8 mouse cellular contexts compared by ENCODE assay signal in genomic region chr10:67311277-67311959, GRCm38 (mm10). TPM values are rescaled to one million over a fixed set of nuclear protein-coding genes. Genes with fewer than 3 reads are reported as not detected.
DNase-seq lines count a peak whose midpoint lies in the region; ATAC-seq and TF ChIP-seq lines count a peak whose summit lies in the region.

No protein-coding gene starts in this region.

- H3K36me3 ChIP-seq in G1E (replicated peaks): peaks cover 96% of the 10 kb centered on the region
- no peaks in the 10 kb centered on the region for H3K36me3 ChIP-seq in limb, embryonic 12.5 days
- H3K36me3 ChIP-seq in midbrain, embryonic 15.5 days (replicated peaks): no peaks in the 10 kb centered on the region

- H3K4me3 ChIP-seq in G1E (ENCODE audit: low read depth, low read length): no peak overlapping the region
- H3K4me3 ChIP-seq in limb, embryonic 12.5 days (replicated peaks): no peak overlapping the region
- H3K4me3 ChIP-seq in midbrain, embryonic 15.5 days: no peak overlapping the region

- no peak for TF ChIP-seq CTCF in G1E (IDR thresholded peaks at IDR 0.05; ENCODE audit: low read depth, low read length)

- peak; percentile 58; the same call in 1 of the 2 replicates for ATAC-seq in G1E (ENCODE audit: extremely low read depth, insufficient number of reproducible peaks, low FRiP score, poor library complexity, severe bottlenecking)
- ATAC-seq in limb, embryonic 12.5 days (ENCODE audit: insufficient number of reproducible peaks, insufficient read depth, low FRiP score, low TSS enrichment, low read depth): 0 out of 2 replicates have a peak, but pooled peaks have one; percentile 53
- ATAC-seq in midbrain, embryonic 15.5 days (replicated peaks): 0 out of 2 replicates have a peak, but pooled peaks have one; percentile 59

- no peak overlapping the region for H3K27ac ChIP-seq in limb, embryonic 12.5 days
- H3K27ac ChIP-seq in midbrain, embryonic 15.5 days: no peak overlapping the region

- no peaks in the 10 kb centered on the region for H3K9me3 ChIP-seq in G1E (replicated peaks)
- peaks cover 3% of the 10 kb centered on the region; the same call in 1 of the 2 replicates for H3K9me3 ChIP-seq in limb, embryonic 12.5 days
- no peaks in the 10 kb centered on the region for H3K9me3 ChIP-seq in midbrain, embryonic 15.5 days

- no peak overlapping the region for H3K4me2 ChIP-seq in limb, embryonic 12.5 days
- no peak overlapping the region for H3K4me2 ChIP-seq in midbrain, embryonic 15.5 days

- peak; percentile 86 for DNase-seq in 3T3-L1 (ENCODE audit: low read depth, low spot score)
- DNase-seq in G1E (ENCODE audit: low spot score): no peak
- peak; percentile 53 to 75 for DNase-seq in cerebellum, postnatal 25 days
- peak; percentile 67 for DNase-seq in gastrocnemius, adult 18-20 months (ENCODE audit: low spot score)
- DNase-seq in kidney, adult 18-20 months: peak; percentile 75
- DNase-seq in thymus, postnatal 25 days: peak; percentile 42

- peaks cover 67% of the 10 kb centered on the region for H3K4me1 ChIP-seq in G1E (ENCODE audit: insufficient read depth, low read depth, low read length)
- H3K4me1 ChIP-seq in limb, embryonic 12.5 days (replicated peaks): peaks cover 6% of the 10 kb centered on the region; the same call in 1 of the 2 replicates
- no peaks in the 10 kb centered on the region for H3K4me1 ChIP-seq in midbrain, embryonic 15.5 days

- 19% methylated on average over 9 of the region's 9 CpGs for WGBS in limb, embryonic 12.5 days
- WGBS in midbrain, embryonic 15.5 days: 32% methylated on average over 9 of the region's 9 CpGs

- no peak overlapping the region for H3K9ac ChIP-seq in limb, embryonic 12.5 days (replicated peaks)
- no peak overlapping the region for H3K9ac ChIP-seq in midbrain, embryonic 15.5 days

- H3K27me3 ChIP-seq in G1E (ENCODE audit: insufficient read depth, low read length): no peaks in the 10 kb centered on the region
- H3K27me3 ChIP-seq in limb, embryonic 12.5 days: no peaks in the 10 kb centered on the region
- no peaks in the 10 kb centered on the region for H3K27me3 ChIP-seq in midbrain, embryonic 15.5 days (replicated peaks)

RNA-seq across cellular contexts. Expression of gene Nrbf2, which starts 26.3 kb away (rescaled TPM):
- 46.3 and 49.1 TPM in 2 replicates for total RNA-seq in G1E (2014; fragmentation: Nextera tagmentation)
- 46.6 and 52.2 TPM in 2 replicates for total RNA-seq in G1E (2017)
- 71.1 and 92.1 TPM in 2 replicates for polyA plus RNA-seq in G1E (2012)
- total RNA-seq in gastrocnemius, adult 18-20 months (2021): 10 to 100 TPM; 13.7 to 14.6 TPM
- 41.3 and 42.5 TPM in 2 replicates for polyA plus RNA-seq in limb, embryonic 12.5 days (2016; fragmentation: Nextera tagmentation; extraction: Ambion mirVana)
- 37.3 and 40.4 TPM in 2 replicates for polyA plus RNA-seq in midbrain, embryonic 15.5 days (2015; fragmentation: Nextera tagmentation; extraction: Ambion mirVana)
